ENCODE assay signal across 5 mouse cellular contexts in genomic region chr4:145377306-145378067, GRCm38 (mm10).
DNase-seq lines count a peak whose midpoint lies in the region; TF ChIP-seq lines count a peak whose summit lies in the region.
"Not testable (repeated sequence)": the region's sequence is repeated elsewhere in the genome, so short reads cannot be mapped to it uniquely, and the experiment has no call there.

No protein-coding gene starts in this region.

- not testable (repeated sequence) for TF ChIP-seq CTCF in ES-Bruce4 (IDR thresholded peaks at IDR 0.05; ENCODE audit: low read depth, low read length)

- H3K27ac ChIP-seq in ES-Bruce4 (ENCODE audit: insufficient read depth, low read length) (peak overlapping the region; percentile 73), ES-E14 (ENCODE audit: insufficient read depth, low read depth, low read length, poor library complexity, severe bottlenecking) (peak overlapping the region; percentile 40; the same call in 1 of the 2 replicates)

- not testable (repeated sequence) for H3K27me3 ChIP-seq in ES-Bruce4 (ENCODE audit: control insufficient read depth, insufficient read depth, low read length, poor library complexity, severe bottlenecking)

- H3K4me1 ChIP-seq in ES-Bruce4 (ENCODE audit: control insufficient read depth, insufficient read depth, low read length); ES-E14 (ENCODE audit: control insufficient read depth in 2 of 2, insufficient read depth in 2 of 2, low read length in 2 of 2, poor library complexity in 1 of 2): not testable (repeated sequence)

- not testable (repeated sequence) for H3K9me3 ChIP-seq in ES-Bruce4 (replicated peaks; ENCODE audit: control insufficient read depth, insufficient read depth, low read length, poor library complexity, severe bottlenecking); ES-E14 (ENCODE audit: control insufficient read depth, insufficient read depth, low read depth, low read length)

- not testable (repeated sequence) for H3K36me3 ChIP-seq in ES-Bruce4 (ENCODE audit: control insufficient read depth, insufficient read depth, low read length, poor library complexity, severe bottlenecking); ES-E14 (ENCODE audit: control insufficient read depth, insufficient read depth, low read length, poor library complexity, severe bottlenecking)

- in situ Hi-C loops in ES-E14 (cut with MboI; ENCODE audit: low sequenced_read_pairs in 2 of 2, unreplicated experiment in 2 of 2): not testable (repeated sequence)

- not testable (repeated sequence) for H3K4me3 ChIP-seq in ES-Bruce4 (ENCODE audit: low read depth, low read length); ES-E14 (ENCODE audit: insufficient read depth in 1 of 2, low read depth in 1 of 2, low read length in 2 of 2, poor library complexity in 1 of 2, severe bottlenecking in 1 of 2)

- TF ChIP-seq POLR2A in ES-Bruce4 (IDR thresholded peaks at IDR 0.05; ENCODE audit: insufficient read depth, low read length): not testable (repeated sequence)

- not testable (repeated sequence) for TF ChIP-seq EP300 in ES-Bruce4 (IDR thresholded peaks at IDR 0.05; ENCODE audit: insufficient read depth, low read depth, low read length)

- DNase-seq in ES-CJ7 (ENCODE audit: low read depth, low spot score) (peak; percentile 72), R1 (ENCODE audit: low read depth, low spot score) (peak; percentile 96), ZHBTc4 (ENCODE audit: low read depth, low spot score) (peak; percentile 86)
- not testable (repeated sequence) for DNase-seq in ES-E14 (ENCODE audit: low read depth, low spot score)

- H3K9ac ChIP-seq in ES-Bruce4 (ENCODE audit: low read depth, poor library complexity, severe bottlenecking); ES-E14 (ENCODE audit: insufficient read depth, low read depth, low read length, poor library complexity, severe bottlenecking): not testable (repeated sequence)
